Mouse (Mus musculus): ENCODE results near the gene S1pr3. TPM values are rescaled to one million over a fixed set of nuclear protein-coding genes. Genes with fewer than 3 reads are reported as not detected.

The S1pr3 gene
- 11.6 and 13.5 TPM in 2 replicates for polyA plus RNA-seq (2015; fragmentation: Nextera tagmentation; extraction: Ambion mirVana)

GRCm38 (mm10) chr13:51408519-51409001, at the start of gene S1pr3:
Gene S1pr3, plus strand, starts transcription at chr13:51408639.

Other genes with a start within 250 kb of the S1pr3 start
- 7.9 and 8.8 TPM in 2 replicates for gene Nxnl2, start 237.6 kb upstream of the S1pr3 start, polyA plus RNA-seq (2015; fragmentation: Nextera tagmentation; extraction: Ambion mirVana)
- gene Shc3, start 160.8 kb downstream of the S1pr3 start, polyA plus RNA-seq (2015; fragmentation: Nextera tagmentation; extraction: Ambion mirVana) = 13.7 and 15.2 TPM in 2 replicates
- 24.9 and 26.2 TPM in 2 replicates for gene Cks2, start 236.6 kb downstream of the S1pr3 start, polyA plus RNA-seq (2015; fragmentation: Nextera tagmentation; extraction: Ambion mirVana)
- 21.3 and 24.5 TPM in 2 replicates for gene Secisbp2, start 243.1 kb downstream of the S1pr3 start, polyA plus RNA-seq (2015; fragmentation: Nextera tagmentation; extraction: Ambion mirVana)